Mouse (Mus musculus) CH12.LX (cell line): ENCODE results near the gene Pakap.

Experiments
- BHLHE40 ChIP-seq: IDR thresholded peaks from 2 replicates; pipeline ENCODE4 v1.6.1; 2011; ENCODE audit warnings: mild to moderate bottlenecking, low read depth, low read length, improper control_type of control experiment
- EP300 ChIP-seq: IDR thresholded peaks from 2 replicates; pipeline ENCODE4 v1.6.1; 2011; ENCODE audit warnings: low read length, improper control_type of control experiment
- ETS1 ChIP-seq: conservative IDR thresholded peaks from 2 replicates; pipeline ENCODE4 v1.6.1; 2012; ENCODE audit warnings: low read depth, mild to moderate bottlenecking, inconsistent platforms, low read length, improper control_type of control experiment, moderate library complexity
- JUND ChIP-seq: conservative IDR thresholded peaks from 2 replicates; pipeline ENCODE4 v1.6.1; 2011; ENCODE audit warnings: low read depth, low read length, improper control_type of control experiment
- MAZ ChIP-seq: IDR thresholded peaks from 2 replicates; pipeline ENCODE4 v1.6.1; 2012; ENCODE audit warnings: low read depth, mild to moderate bottlenecking, inconsistent platforms, low read length, improper control_type of control experiment, moderate library complexity
- TCF12 ChIP-seq: IDR thresholded peaks from 2 replicates; pipeline ENCODE4 v1.6.1; 2014; ENCODE audit warnings: low read depth, mild to moderate bottlenecking, inconsistent platforms, low read length, improper control_type of control experiment

DNA sequence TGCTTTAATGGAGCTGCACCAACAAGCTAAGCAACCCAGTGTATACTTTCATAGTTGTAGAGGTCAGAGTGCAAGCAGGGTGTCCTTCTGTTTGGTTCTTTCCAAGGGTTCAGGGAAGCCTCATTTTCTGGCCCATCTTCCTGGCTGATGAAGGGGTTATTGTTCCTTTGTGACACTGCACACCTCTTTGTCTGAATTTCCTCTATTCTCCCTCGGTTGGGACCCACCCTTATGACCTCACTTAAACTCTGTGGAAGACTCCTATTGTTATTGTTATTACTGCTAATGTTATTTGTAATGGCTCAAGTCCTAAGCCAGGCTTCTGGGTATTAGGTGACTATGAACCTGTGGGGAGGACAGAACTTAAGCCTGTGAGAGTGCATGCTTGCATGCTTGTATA, 273.9 kb downstream of the Pakap start:
- TF ChIP-seq BHLHE40: no peak
- TF ChIP-seq JUND: no peak
- no peak for TF ChIP-seq TCF12
- no peak for TF ChIP-seq MAZ
- TF ChIP-seq ETS1: no peak
- TF ChIP-seq EP300: no peak
